Mouse (Mus musculus): ENCODE measurements around the gene Gm6367. TPM values are rescaled to one million over a fixed set of nuclear protein-coding genes. Genes with fewer than 3 reads are reported as not detected.

Gene Gm6367
- not detected in 2 replicates for polyA plus RNA-seq (2012; rRNA removed)

GRCm38 (mm10) chr5:94988326-94988725, at the start of gene Gm6367:
Gene Gm6367, plus strand, starts transcription at chr5:94988626.

Other genes with a start within 250 kb of the Gm6367 start
- gene Gm3183, start 123.2 kb upstream of the Gm6367 start, polyA plus RNA-seq (2012; rRNA removed): not detected in 2 replicates
- gene Gm7942, start 118.3 kb downstream of the Gm6367 start, polyA plus RNA-seq (2012; rRNA removed): not detected in 2 replicates
- not detected in 2 replicates for gene Gm16513, start 194.0 kb downstream of the Gm6367 start, polyA plus RNA-seq (2012; rRNA removed)